Mouse (Mus musculus): ENCODE data around the gene 4930522H14Rik.
A peak's percentile ranks its signal among the peaks of the same experiment; 100 is the strongest.

4930522H14Rik gene

DNA sequence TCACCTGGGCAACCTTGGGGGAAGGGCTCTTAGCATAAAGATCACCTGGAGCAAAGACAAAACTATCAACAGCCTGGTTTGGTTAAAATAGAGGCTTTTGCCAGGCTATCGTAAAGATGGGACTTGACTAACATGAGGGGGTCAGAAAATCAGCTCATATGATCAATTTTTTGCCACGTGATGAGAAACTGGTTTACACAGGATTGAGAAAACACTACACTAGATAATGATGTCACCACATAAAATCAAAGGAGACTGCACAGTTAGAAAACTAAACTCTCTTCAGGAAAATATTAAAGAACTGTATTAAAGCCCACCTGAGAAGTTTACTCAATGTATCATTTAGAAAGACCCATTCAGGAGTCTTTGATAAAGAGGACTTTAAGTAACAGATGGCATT, 56.0 kb downstream of the 4930522H14Rik start:
- no peak for DNase-seq

DNA sequence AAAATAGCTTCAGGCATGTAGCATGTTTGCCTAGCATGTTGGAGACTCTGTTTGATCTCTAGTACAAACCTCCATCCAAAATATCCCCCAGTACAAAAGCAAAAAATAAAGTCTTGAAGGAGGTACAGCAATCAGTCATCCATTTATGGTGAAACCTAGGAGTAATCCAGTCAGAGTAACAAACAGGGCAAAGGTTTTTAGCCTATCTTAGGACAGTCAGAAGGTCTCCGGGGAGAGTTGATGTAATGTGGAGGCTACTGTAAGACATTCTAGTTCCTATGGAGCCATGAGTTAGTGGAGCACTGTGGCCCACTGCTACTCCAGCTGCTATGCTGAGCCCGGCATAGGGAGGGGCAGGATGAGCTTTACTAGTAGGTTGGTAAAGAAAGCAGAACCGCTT, 58.5 kb downstream of the 4930522H14Rik start:
- DNase-seq: no peak

DNA sequence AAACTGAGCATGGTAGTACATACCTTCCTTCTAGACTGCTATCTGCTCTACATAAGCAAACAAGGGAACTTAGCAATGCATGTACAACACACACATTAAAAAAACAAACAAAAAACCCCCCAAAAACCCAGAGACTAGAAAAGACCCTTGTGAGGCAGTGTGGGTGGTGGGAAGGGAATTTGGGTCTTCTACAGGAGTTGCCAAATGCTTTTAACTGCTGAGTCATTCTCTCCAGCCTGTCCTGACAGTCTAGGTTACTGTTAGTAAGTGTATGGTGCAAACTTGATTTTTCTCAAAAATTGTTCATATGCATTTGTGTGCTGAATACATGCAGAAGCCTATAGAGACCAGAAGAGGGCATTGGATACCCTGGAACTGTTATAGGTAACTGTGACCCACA, 59.5 kb downstream of the 4930522H14Rik start:
- no peak for DNase-seq

DNA sequence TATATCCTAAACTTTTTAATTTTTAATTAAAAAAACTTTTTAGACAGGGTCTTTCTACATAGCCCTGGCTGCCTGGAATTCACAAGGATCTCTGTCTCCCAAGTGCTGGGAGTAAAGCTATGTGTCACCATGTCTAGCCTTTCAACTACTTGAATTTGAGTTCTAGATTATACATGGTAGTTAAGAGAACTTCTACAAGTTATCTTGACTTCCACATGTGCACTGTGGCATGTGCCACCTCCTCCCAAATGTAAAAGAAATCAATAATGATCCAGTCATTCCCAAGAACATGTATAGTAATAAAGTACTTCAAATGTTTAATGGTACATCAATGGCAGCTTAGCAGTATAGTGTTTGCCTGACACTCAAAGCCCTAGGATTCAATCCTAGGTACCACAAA, 63.4 kb downstream of the 4930522H14Rik start:
- DNase-seq: no peak

DNA sequence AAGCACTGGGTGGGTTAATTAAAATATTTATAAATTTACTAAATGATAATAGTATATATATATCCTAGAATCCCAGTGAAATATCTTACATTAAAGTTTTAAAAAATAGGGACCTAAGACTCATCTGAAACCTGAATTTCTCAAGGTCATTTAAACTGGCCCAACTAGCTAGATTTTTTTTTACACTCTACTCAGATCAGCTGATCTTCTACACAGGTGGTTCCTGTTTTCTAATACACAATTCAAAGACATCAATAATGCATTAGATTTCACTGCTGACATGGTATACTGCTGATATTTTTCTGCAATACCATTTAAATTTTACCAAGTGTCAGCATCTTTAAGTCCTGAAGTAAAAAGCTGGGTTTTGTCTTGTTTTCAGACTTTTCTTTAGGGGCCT, 67.2 kb downstream of the 4930522H14Rik start:
- DNase-seq: no peak

DNA sequence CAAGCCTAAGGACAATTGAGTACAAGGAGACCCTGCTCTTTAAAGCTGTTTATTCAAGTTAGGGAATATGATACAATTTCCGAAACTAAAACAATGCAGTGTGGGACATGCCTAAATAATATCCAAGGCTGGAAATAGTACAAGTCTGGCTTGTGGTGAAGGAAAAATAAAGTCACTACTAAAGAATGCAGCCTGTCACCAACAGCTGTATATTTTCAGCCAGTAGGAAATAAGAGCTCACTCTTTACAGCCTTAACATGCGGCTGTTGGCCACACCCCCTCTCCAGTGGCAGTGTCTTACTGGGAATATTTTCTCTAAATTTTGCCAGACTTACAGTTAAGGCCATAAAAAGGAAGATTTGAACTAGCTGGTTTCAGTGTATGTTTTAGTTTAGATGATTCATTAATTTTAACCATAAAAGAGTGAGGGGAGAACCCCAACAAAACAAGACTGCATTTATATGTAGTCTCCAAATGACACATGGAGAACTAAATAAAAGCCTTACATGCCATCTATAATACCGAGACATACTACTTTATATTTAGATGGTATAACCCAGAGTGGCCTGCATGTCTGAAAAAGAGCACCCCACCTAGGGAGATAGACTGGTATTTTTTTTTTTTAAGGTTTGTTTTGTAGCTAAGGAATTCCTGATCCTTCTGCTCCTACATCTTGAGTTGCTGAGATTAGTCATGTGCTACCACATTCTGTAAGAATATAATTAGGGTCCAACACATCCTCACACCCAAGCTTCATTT, 70.5 kb downstream of the 4930522H14Rik start:
- peak in 1 of 2 experiments; percentile 57 for DNase-seq

DNA sequence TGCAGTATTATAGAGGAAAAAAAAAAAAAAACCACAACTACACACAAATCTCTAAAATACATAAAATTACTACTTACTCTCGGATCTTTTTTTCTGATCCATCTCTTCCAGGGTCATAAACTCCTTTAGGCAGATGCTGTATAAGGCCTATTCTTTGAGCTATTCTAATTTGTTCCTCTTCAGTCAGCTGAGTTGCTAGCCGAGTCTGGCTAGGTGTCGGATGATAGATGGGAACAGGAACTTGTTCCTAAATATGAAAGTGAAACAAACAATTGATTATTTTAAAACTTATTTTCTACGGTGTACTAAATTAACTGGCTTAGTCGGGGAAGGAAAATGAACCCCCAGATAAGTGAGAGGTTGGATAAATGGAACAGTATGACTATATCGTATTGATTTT, 74.3 kb downstream of the 4930522H14Rik start:
- no peak for DNase-seq

Data from lung, adult 18-20 months (tissue).